Mouse (Mus musculus): ENCODE data around the gene Naaladl2.
"Not testable (repeated sequence)": the region's sequence is repeated elsewhere in the genome, so short reads cannot be mapped to it uniquely, and the experiment has no call there.

Naaladl2 gene

DNA sequence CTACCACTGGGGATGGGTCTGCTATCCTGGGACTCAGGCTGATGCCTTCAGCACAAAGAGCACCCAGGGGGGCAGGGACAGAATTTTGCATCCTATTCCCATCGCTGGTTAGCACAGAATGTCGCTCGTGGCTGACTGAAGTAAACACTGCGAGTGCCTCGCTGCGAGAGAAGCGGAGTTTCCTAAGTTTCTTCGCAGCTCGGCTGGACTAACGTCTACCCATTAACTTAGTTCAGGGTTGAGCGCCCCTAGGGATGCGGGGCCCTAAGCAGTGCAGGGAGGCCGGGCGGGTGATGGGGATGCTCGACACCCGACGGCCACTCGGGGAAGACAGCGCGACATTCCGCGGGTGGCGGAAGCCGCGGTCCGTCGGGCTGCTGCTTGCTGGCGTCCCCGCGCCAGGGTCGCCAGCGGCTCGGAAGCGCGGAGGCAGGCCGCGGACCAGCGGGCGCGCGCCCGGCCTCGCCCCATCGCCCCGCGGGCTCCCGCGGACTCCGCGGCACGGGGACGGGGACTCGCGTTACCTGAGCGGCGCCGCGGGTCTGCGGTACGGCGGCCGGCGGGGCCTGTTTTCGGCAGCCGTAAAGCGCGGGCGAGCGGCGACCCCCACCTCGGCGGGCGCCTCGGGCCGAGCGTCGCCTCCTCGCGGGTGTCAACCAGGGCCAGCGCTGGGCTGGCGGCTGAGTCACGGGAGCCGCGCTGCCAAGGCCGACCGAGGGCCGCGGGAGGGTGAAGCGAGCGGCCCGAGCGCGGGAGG is at the start of gene Naaladl2:
TSS of gene Naaladl2 (minus strand) at position 707 of the 757 bp plus-strand sequence.
- DNase-seq = no peak

GRCm38 (mm10) chr3:25151721-25152120 is 7.7 kb upstream of the Naaladl2 start:
- no peak for DNase-seq

DNA sequence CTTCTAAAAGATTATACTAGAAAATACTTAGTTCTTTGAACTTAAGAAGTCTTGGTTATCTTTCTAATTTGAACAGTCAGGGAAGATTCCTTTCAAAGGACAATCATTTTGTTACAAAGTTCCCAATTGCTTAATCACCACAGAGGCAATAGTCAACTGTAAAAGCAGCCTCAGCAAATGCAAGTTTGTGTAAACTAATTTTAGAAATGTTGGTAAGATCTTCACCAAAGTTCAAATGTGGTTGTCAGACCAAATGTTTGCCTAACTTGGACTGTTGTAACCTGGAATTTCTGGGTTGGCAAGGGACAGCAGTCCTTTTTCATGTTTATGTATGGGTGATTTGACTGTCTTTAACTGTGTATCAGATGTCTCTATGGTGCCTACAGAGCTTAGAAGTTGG is 3.2 kb upstream of the Naaladl2 start:
- no peak for DNase-seq

GRCm38 (mm10) chr3:25144961-25145697 is 1.1 kb upstream of the Naaladl2 start:
- DNase-seq = no peak

- no peak for DNase-seq
Observed at GRCm38 (mm10) chr3:25143111-25143510, 950 bp downstream of the Naaladl2 start.

DNA sequence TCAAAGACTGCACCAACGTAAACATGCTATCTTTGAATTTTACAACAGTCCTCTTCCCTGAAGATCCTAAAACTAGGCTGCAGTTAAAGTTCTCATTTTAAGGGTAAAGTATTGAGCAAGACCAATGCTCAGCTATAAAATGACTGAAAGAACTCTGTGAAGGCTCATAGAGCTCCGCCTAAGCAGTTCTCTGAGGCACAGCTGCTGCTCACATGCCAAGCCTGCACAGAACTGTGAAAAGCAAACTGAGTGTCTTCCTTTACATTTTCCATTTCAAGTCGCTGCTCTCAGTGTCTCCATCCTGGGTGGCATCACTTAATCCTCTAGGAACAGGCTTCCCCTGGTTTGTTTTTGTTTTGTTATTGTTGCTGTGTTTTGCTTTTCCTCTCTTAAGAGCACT is 12.2 kb downstream of the Naaladl2 start:
- DNase-seq = no peak

- no peak for DNase-seq
Observed at GRCm38 (mm10) chr3:25127864-25128263, 16.2 kb downstream of the Naaladl2 start.

GRCm38 (mm10) chr3:25124919-25125846 is 18.9 kb downstream of the Naaladl2 start:
- no peak for DNase-seq

- DNase-seq = no peak
Observed at GRCm38 (mm10) chr3:25113107-25113506, 31.0 kb downstream of the Naaladl2 start.

DNA sequence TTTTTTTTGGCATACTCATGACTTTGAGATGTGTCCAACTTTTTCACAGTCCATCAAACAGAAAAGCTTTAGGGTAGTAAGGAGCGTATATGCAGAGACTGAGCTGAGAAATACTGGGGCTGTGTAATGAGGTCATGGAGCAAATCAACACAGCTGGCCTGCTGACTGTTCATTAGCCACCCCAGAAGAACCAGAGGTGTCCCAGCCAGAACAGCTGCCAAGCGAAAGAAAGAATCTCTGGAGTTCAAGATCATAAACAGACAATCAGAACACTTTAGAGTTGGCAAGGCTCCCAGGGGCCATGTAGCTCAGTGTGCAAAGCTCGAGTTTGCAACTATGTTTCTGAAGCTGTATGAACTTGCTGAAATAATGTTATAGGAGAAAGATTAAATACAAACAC is 35.1 kb downstream of the Naaladl2 start:
- no peak for DNase-seq

DNA sequence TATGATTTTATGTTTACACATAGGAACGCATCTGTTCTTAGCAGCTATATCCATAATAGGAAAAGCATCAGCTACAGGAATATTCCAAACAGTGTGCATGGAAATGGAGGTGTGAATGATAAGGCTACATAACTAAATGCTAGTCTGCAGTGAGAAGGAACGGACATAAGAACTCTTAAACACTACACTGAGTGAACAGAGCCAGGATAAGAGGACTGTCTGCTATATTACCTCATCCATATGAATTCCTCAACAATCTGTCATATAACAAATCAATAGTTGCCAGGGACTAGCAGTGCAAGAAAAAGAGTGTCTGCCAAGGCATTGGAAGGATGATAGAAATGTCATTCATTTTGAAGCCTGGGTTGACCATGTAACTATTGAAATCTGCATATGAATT is 51.1 kb downstream of the Naaladl2 start:
- no peak for DNase-seq

GRCm38 (mm10) chr3:25075785-25076184 is 68.3 kb downstream of the Naaladl2 start:
- DNase-seq = no peak

DNA sequence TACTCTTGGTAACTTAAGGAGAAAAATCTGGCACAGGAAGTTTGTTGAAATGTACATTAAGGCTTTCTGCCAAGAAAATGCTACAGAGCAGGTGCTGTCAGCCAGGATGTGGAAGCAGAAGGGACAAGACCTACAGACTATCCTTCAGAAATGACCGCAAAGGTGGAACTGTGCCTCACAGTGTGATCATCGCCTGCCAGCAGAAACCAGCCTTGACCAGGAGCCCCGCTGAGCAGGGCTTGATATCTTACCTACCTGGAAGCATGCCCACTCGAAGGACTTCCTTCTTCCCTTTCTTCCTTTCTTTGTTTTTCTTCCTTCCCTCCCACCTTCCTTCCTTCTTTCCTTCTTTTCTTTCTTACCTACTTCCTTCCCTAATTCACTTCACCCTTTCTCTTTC is 69.8 kb downstream of the Naaladl2 start:
- no peak for DNase-seq

DNA sequence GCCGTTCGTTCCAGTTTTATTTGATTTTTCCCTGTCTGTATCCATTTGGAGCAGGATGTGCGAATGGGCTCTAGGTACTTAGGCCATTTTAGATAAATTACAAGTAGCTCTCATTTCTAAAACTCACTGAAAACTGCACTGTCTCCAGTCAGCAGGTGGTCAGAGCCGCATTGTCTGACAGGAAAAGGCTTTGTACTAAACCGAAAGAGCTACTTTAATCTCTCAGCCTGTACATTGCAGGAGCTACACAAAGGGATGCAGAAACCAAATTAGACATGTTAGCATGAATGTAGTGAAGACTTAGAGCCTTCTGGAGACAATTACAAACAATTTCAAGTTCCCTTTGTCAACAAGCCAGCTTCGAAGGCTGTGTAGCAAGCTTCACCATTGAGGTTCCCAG is 70.2 kb downstream of the Naaladl2 start:
- DNase-seq = no peak

GRCm38 (mm10) chr3:25063217-25063616 is 80.8 kb downstream of the Naaladl2 start:
- DNase-seq = no peak

- DNase-seq = no peak
Observed at GRCm38 (mm10) chr3:25052975-25053374, 91.1 kb downstream of the Naaladl2 start.

DNA sequence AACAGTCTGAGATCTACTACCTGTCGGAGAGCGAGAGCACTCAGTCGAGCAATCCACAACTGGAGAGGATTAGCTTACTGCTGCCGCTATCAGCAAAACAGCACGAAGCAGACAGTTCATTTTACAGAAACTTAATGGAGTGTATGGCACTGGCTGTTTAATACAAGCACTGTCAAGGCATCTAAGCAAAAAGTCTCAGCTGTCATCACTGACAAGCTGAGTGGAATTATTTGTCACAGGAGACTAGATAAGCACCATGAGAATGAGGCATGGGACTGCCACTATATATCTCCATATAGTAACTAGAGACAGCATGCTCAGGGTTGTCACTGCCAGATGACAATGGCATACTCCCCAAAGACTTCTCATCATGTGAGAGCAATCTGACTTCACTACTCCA is 124.1 kb downstream of the Naaladl2 start:
- no peak for DNase-seq

DNA sequence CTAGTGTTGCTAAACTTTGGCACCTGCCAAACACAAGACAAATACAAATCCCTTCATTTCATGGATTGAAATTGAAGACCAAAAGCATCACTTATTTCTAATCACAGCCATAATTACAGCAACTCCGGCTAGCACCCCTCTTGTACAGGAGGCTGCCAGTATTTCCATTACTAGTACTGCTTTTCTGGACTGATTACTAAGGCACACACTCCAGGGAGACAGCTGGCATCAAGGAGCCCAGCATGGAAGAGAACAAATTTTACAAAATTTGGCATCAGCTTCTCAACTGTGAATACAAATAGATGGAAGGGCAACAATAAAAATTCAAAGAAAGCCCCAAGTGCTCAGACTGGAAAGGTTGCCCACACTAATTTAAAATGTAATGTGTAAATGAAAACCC is 133.3 kb downstream of the Naaladl2 start:
- DNase-seq = no peak

DNA sequence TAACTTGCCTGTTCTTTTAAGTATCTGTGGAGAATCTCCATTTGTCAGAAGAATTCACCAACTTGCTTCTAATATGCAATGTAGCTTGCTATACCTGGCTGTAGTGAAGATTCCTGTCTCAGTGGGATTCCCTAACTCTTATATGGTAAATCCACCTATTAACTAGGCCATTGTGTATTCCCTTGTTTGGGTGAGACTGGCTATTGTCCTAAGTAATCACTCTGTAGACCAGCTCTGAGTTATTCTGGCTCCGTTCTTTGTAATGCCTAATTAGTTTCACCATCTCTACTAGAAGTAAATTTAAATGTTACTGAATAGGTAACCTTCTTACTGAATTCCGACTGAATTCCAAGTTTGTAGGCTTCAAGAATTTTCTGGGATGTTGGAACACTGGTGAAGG is 137.3 kb downstream of the Naaladl2 start:
- not testable (repeated sequence) for DNase-seq

- no peak for DNase-seq
Observed at GRCm38 (mm10) chr3:24992577-24992976, 151.5 kb downstream of the Naaladl2 start.

DNA sequence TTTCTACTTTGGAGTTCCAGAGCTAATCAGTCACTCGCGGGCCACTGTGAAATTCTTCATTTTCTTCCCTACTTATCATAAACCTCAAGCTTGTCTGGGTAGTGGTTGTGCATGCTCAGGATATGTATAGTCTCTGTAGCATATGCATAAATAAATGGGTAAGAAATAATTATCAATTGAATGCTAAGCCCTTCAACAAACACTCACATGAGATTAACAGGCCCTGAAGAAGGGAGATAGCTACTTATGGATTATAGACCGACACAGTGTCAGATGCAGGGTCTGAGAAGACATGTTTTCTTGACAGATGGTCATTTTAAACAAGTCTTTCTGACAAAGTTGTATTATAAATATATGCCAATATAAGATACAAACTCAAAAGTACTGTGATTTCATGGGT is 152.0 kb downstream of the Naaladl2 start:
- DNase-seq = no peak

DNA sequence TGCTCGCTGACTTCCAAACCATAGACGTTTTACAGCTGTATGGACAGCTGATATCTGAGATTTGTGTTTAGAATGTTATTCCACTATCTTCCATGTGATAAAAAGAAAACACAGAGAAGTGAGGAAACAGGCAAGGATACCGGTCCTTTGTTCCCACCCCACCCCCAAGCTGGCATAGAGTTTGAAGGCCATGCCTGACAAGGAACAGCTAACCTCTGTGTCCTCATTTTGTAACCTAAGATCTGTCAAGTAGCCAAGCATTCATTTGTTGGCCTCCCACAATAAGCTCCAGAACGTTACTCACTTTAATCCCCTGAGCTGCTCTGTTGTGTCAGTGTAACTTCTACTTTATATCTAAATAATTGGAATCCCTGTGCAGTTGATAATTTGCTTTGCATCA is 161.9 kb downstream of the Naaladl2 start:
- no peak for DNase-seq

- DNase-seq = no peak
Observed at GRCm38 (mm10) chr3:24942170-24942569, 201.9 kb downstream of the Naaladl2 start.
